Mouse (Mus musculus) gastrocnemius, postnatal 4 days (tissue): ENCODE measurements around the gene Idi1. TPM values are rescaled to one million over a fixed set of nuclear protein-coding genes. Genes with fewer than 3 reads are reported as not detected.
"Not testable (repeated sequence)": the region's sequence is repeated elsewhere in the genome, so short reads cannot be mapped to it uniquely, and the experiment has no call there.

ENCODE experiments used
- DNase-seq, 2 experiments: peaks; one replicate each; pipeline ENCODE4 v3.0.0; 2021 to 2022; ENCODE audit warnings: low spot score in 2 of 2, mixed read lengths in 2 of 2
- microRNA-seq: library from miRNA; unstranded; fragments of <30 nt; microRNA quantifications from one replicate; pipeline ENCODE4 v1.2.0, GENCODE M21; 2021
- total RNA-seq, 2 experiments: library from RNA; stranded (reverse); gene quantifications; 2 replicates each; pipeline ENCODE4 v1.2.3; 2021

Gene Idi1
- total RNA-seq, 2 experiments from 2014 or later: 20.8 to 22.1 TPM

- not testable (repeated sequence) for DNase-seq
Observed at GRCm38 (mm10) chr13:8883870-8884269, 1.4 kb upstream of the Idi1 start.

DNA sequence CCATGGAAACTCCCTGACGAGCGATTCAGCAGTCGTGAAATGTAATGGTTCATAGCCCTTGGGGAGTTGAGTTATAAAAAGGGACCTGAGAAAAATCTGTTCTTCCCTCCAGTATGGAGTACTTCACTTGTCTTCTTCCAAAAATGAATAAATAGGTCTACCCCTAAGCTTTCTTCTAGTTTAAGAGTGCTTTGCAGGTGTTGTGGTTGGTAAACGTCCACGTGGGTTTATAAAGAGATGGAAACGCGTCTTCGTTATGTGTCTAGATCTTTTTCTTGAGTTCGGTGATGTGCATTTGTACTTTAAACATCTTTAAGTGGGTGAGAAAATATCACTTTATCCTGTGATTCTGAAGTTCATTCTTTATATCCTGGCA lies 872 bp downstream of the Idi1 start:
- DNase-seq: no peak

DNA sequence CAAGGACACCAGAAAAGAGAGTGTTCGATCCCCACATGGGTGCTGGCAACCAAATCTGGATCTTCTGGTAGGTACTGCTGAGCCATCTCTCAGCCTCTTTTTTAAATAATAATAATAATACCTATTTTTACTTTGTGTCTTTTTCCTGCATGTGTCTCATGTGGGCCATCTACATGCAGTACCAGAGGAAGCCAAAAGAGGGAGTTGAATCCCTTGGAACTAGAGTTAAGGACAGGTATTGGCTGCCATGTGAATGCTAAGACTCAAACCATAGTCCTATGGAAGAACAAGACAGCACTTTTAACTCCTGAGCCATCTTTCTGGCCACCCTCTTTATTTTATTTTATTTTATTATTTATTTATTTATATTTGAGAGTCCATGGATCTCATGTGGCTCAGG lies 3.3 kb downstream of the Idi1 start:
- no peak for DNase-seq

- DNase-seq: not testable (repeated sequence)
Observed at GRCm38 (mm10) chr13:8905986-8906385, 20.7 kb downstream of the Idi1 start.

- DNase-seq: not testable (repeated sequence)
Observed at GRCm38 (mm10) chr13:8913890-8914289, 28.6 kb downstream of the Idi1 start.

DNA sequence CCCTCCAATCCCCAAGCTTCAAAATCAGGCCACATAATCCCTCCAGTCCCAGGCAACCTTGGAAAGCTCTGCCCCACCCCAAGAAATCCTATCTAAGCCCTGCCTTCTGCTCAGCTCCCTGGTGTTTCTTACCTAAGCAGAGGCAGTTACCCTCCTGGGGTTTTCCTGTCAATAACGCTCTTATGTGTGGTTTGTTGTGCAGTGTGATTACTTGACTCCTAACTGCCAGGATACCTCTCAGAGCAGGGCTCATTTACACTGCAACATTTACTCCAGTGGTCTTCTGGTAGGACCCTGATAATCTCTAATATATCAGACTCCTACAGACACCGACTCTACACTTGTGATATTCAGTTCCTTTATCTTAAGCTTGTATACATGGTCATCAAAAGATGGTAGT lies 48.2 kb downstream of the Idi1 start:
- DNase-seq: no peak

DNA sequence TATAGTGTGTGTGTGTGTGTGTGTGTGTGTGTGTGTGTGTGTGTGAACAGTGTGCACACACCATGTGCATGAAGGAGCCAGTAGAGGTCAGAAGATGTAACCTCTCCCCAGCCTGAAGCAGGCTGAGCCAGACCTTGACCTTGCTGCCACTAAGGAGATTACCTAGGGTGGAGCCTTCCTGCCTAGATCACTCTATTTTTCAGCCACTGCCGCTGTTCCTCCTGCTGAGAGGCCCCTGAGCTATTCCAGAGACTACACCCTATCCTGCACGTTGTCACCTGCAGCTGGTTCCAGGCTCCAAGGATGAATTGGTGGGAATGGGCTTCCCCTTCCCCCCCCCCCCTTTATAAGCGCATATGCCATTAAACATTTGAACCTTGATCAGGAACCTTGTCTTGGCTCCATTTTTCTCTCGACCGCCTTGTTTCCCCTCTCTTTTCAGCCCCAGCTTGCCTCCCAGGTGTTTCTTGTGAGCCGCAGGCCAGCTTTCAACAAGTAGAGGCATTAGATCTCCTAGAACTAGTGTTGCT lies 52.4 kb downstream of the Idi1 start:
- not testable (repeated sequence) for DNase-seq

DNA sequence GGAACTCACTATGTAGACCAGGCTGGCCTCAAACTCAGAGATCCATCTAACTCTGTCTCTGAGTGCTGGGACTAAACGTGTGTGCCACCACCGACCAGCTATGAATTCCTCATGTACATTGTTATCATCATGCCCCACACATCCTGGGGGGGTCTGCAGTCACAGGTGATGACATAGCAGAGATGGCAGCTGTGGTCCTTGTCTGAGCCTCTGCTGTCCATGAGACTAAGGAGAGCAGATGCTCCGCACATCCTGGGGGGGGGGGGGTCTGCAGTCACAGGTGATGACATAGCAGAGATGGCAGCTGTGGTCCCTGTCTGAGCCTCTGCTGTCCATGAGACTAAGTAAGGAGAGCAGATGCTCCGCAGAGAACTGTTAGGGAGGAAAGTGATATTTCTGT lies 55.8 kb downstream of the Idi1 start:
- not testable (repeated sequence) for DNase-seq

GRCm38 (mm10) chr13:8941701-8942100 lies 56.4 kb downstream of the Idi1 start:
- not testable (repeated sequence) for DNase-seq

Small RNA genes within 50 kb of the gene (microRNA-seq; reads per million reads assigned to microRNA genes)
- not detected for gene Gm22750

Other genes starting within 250 kb of the Idi1 start
- gene Wdr37, start 13.6 kb upstream of the Idi1 start, total RNA-seq: 10 to 100 TPM; 25.6 to 30.0 TPM
- not detected for gene Gm9745, start 62.7 kb downstream of the Idi1 start, total RNA-seq
- gene Idi2, start 67.4 kb downstream of the Idi1 start, total RNA-seq: not detected
- gene Gtpbp4, start 110.6 kb downstream of the Idi1 start, total RNA-seq: 10 to 100 TPM; 42.7 to 43.5 TPM
- 10 to 100 TPM; 78.7 to 86.5 TPM for gene Larp4b, start 208.4 kb downstream of the Idi1 start, total RNA-seq